Mouse (Mus musculus) heart, postnatal 0 days (tissue): ENCODE data around the gene Clybl.

Experiments
- CTCF ChIP-seq: IDR thresholded peaks from 2 replicates; pipeline ENCODE4 v1.5.1; 2016; ENCODE audit warnings: antibody characterized with exemption, control low read depth, low read depth
- EP300 ChIP-seq: IDR thresholded peaks from 2 replicates; pipeline ENCODE4 v1.6.1; 2016; ENCODE audit warnings: antibody characterized with exemption, low read depth

DNA sequence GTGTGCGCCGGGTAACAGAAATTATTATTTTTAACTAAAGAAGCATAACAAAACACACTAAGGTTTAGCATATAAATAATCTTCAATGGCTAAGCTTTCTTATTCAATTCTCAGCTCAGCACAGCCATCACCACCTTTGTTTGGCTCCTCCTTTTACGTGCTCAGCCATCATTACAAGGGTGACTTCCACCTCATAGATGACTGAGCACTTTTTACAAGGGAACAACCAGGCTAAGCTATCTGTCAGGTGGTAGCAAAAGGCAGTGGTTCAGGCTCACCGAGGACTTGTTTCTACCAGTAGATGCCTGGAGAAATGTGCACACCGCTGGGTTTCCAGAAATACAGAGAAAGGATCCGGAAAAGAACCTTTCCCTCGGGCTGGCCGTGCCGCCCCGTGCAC, 252.5 kb downstream of the Clybl start:
- no peak for TF ChIP-seq CTCF
- no peak for TF ChIP-seq EP300
